Mouse (Mus musculus) forebrain, embryonic 15.5 days (tissue): ENCODE measurements around the gene Nkx2-1. TPM values are rescaled to one million over a fixed set of nuclear protein-coding genes. Genes with fewer than 3 reads are reported as not detected.
"Not testable (repeated sequence)": the region's sequence is repeated elsewhere in the genome, so short reads cannot be mapped to it uniquely, and the experiment has no call there.

Experiments
- ATAC-seq: fragments of 200-750 bp; cut with Nextera tagmentation; replicated peaks from 2 replicates; pipeline ENCODE4 v1.8.0; 2017; ENCODE audit warnings: mild to moderate bottlenecking, moderate TSS enrichment, moderate library complexity
- H3K27ac ChIP-seq: fragments of 300-500 bp; sonication (generic); replicated peaks from 2 replicates; pipeline ENCODE4 v1.5.1; 2015; ENCODE audit warnings: mild to moderate bottlenecking, inconsistent platforms
- H3K27me3 ChIP-seq: fragments of 300-500 bp; sonication (generic); 2 replicates; pipeline ENCODE4 v1.6.1; 2015; ENCODE audit warnings: inconsistent platforms
- H3K36me3 ChIP-seq: fragments of 300-500 bp; sonication (generic); 2 replicates; pipeline ENCODE4 v1.6.1; 2015; ENCODE audit warnings: mild to moderate bottlenecking, inconsistent platforms
- H3K4me1 ChIP-seq: fragments of 300-500 bp; sonication (generic); 2 replicates; pipeline ENCODE4 v1.6.1; 2015; ENCODE audit warnings: inconsistent platforms
- H3K4me2 ChIP-seq: fragments of 300-500 bp; sonication (generic); replicated peaks from 2 replicates; pipeline ENCODE4 v1.6.1; 2015; ENCODE audit warnings: mild to moderate bottlenecking, inconsistent platforms
- H3K4me3 ChIP-seq: fragments of 300-500 bp; sonication (generic); 2 replicates; pipeline ENCODE4 v1.5.1; 2015; ENCODE audit warnings: mild to moderate bottlenecking, inconsistent platforms
- H3K9ac ChIP-seq: fragments of 300-500 bp; sonication (generic); replicated peaks from 2 replicates; pipeline ENCODE4 v1.6.1; 2015; ENCODE audit warnings: mild to moderate bottlenecking, inconsistent platforms
- H3K9me3 ChIP-seq: fragments of 300-500 bp; sonication (generic); 2 replicates; pipeline ENCODE4 v1.6.1; 2016; ENCODE audit warnings: inconsistent platforms
- WGBS: fragments of 180-500 bp; shearing (Covaris S2); methylation state at CpG from one replicate; pipeline ENCODE4 v1.1.7; 2015; ENCODE audit warnings: mixed read lengths; 5-methylcytosine and 5-hydroxymethylcytosine counted together
- polyA plus RNA-seq: library from polyadenylated mRNA; unstranded; fragments of >200 nt; fragmentation: Nextera tagmentation; extraction: Ambion mirVana; gene quantifications from 2 replicates; pipeline ENCODE4 v1.2.1, GENCODE M21; 2015

Gene Nkx2-1
- polyA plus RNA-seq, 1 experiment from 2014 or later = 11.0 TPM

DNA sequence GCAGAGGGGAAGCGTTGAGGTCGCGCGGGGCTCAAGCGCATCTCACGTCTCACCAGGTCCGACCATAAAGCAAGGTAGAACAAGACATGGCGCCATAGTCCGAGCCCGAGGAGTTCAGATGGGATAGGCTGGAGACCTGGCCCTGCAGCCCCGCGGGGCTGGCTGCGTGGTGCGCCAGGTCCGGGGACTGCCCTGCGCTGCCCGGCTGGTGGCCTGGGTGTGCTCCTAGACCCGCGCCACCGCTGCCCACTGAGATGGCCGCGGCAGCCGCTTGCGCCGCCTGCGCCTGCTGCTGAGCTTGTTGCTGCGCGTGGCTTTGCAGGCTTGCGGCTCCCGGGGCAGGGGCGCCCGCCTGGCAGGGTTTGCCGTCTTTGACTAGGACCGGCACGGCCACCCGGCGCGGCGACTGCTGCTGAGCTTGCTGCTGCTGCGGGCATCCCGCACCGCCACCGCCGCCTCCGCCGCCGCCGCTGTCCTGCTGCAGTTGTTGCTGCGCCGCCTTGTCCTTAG, 3.7 kb downstream of the Nkx2-1 start:
- Histone ChIP-seq H3K9ac (peak overlapping the region; percentile 23; the same call in 1 of the 2 replicates), H3K36me3 (no peaks in the 10 kb centered on the region), H3K9me3 (no peaks in the 10 kb centered on the region), H3K27me3 (peaks cover 82% of the 10 kb centered on the region), H3K4me1 (peaks cover 27% of the 10 kb centered on the region), H3K4me2 (peak overlapping the region; percentile 35), H3K4me3 (peak overlapping the region; percentile 35), H3K27ac (peak overlapping the region; percentile 75)
- under 1% methylated on average over 50 of the region's 50 CpGs for WGBS
- ATAC-seq = no peak

DNA sequence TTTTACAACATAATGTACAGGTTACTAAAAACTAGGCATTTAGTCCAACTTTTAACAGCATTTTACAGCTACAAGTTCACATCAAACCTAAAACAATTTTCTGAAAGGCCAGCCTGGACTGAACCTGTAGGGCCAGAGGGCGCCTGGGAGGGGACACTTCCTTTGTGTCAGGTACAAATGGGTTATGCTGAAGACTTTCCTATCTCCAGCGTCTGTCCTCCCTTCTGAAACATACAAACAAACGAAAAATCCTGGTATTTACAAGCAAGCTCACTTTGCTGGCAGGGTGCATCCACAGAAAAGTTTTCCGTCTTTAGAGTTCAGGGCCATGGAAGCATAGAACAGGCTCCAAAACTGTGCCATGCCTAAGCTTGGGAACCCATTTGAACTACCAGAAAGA, 4.6 kb downstream of the Nkx2-1 start:
- Histone ChIP-seq H3K4me2 (no peak overlapping the region), H3K4me1 (peaks cover 27% of the 10 kb centered on the region), H3K9ac (no peak overlapping the region), H3K9me3 (no peaks in the 10 kb centered on the region), H3K27me3 (peaks cover 83% of the 10 kb centered on the region), H3K27ac (no peak overlapping the region), H3K4me3 (peak overlapping the region; percentile 10; the same call in 1 of the 2 replicates), H3K36me3 (no peaks in the 10 kb centered on the region)
- 3% methylated on average over 4 of the region's 4 CpGs for WGBS
- ATAC-seq = no peak

DNA sequence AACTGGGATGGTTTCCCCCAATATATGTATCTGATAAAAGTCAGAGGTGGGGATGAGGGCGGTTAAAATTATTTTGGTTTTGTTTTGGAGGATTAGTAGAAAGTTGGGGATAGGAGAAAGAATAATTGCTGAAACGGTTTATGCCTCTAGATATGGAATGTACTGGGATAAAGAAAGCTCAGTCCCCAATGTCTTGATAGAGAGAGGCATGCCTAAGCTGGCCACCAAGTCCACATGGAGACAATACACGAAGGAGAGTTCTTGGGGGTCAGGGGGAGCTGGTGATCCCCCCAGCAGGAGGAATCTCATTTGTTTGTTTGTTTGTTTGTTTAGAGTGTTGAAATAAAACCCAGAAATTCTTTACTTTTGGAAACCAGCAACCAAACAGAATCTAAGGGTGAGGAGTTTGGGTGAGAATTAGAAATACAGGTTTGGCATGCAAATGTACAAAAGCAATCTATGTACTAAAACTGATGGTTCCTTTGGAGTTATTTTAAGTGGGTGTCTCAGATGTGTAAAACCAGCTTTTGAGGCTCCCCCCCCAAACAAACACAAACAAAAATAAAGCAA, 5.6 kb downstream of the Nkx2-1 start:
- Histone ChIP-seq H3K27ac (no peak overlapping the region), H3K27me3 (peaks cover 89% of the 10 kb centered on the region), H3K4me1 (peaks cover 22% of the 10 kb centered on the region), H3K4me3 (no peak overlapping the region), H3K36me3 (no peaks in the 10 kb centered on the region), H3K4me2 (peak overlapping the region; percentile 11), H3K9ac (no peak overlapping the region), H3K9me3 (no peaks in the 10 kb centered on the region)
- ATAC-seq = no peak
- 3% methylated on average over 3 of the region's 3 CpGs for WGBS

DNA sequence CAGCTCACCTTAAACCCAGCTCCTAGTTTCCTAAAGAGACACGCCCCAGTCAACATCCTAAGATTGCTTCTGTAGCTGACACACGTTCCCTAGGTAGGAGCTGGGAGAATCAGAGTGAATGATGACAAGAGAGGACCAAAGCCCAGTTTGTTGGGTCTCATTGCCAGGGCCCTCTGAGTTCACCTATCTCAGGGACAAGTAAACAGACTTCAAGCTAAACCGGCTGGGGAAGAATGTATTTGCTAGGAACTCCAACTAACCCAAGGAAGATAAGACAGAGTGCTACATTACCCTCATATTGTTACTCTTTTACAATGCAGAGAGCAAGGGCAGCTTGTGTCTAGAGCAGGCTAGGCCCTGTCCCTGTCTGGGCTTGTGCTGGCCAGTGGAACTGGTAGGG, 6.8 kb downstream of the Nkx2-1 start:
- Histone ChIP-seq H3K9ac (no peak overlapping the region), H3K36me3 (no peaks in the 10 kb centered on the region), H3K4me1 (peaks cover 17% of the 10 kb centered on the region), H3K27ac (no peak overlapping the region), H3K4me3 (0 out of 2 replicates have a peak overlapping the region, but pooled peaks have one; percentile 18), H3K9me3 (no peaks in the 10 kb centered on the region), H3K27me3 (peaks cover 90% of the 10 kb centered on the region), H3K4me2 (no peak overlapping the region)
- no peak for ATAC-seq
- 5% methylated on average over 3 of the region's 3 CpGs for WGBS

DNA sequence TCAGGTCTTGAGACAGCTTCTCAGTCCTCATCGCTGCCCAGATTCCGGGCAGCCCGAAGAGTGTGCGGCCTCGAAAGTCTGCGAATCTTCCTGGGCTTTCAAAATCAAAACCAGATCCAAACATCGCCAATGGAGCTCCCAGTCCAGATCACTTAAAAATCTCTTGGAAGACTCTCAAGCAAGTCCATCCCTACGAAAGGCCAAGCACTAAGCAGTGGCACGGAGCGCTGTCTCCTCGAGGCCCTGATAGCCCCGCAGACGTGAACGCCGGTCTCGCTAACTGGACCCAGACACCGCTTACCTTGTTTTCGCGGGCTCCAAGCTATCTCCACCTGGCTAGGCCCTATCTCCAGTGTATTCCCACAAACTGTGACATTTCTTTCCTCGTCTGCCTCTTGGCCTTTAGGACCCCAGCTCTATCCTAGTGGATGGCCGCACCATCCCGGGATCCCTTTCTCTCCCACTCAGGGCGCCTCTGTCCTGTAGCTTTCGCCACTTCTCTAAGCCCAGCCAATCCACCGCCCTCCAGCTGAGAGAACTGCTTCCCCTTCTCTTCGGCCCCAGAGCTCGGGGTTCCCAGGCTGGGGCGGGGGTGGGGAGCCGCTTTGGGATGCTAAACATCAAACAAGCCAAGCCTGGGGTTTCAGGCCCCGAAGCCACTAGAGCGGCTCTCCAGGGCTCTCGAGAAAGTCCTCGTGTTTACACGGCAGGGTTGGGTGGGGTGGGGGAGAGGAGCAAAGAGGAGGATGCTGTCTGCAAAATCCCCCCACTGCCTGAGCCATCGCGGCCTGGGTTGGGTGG, 7.6 kb downstream of the Nkx2-1 start:
- Histone ChIP-seq H3K4me1 (peaks cover 9% of the 10 kb centered on the region), H3K27ac (0 out of 2 replicates have a peak overlapping the region, but pooled peaks have one; percentile 34), H3K9ac (no peak overlapping the region), H3K27me3 (peaks cover 92% of the 10 kb centered on the region), H3K4me3 (peak overlapping the region; percentile 18), H3K9me3 (no peaks in the 10 kb centered on the region), H3K4me2 (0 out of 2 replicates have a peak overlapping the region, but pooled peaks have one; percentile 5), H3K36me3 (no peaks in the 10 kb centered on the region)
- under 1% methylated on average over 36 of the region's 36 CpGs for WGBS
- ATAC-seq = no peak

DNA sequence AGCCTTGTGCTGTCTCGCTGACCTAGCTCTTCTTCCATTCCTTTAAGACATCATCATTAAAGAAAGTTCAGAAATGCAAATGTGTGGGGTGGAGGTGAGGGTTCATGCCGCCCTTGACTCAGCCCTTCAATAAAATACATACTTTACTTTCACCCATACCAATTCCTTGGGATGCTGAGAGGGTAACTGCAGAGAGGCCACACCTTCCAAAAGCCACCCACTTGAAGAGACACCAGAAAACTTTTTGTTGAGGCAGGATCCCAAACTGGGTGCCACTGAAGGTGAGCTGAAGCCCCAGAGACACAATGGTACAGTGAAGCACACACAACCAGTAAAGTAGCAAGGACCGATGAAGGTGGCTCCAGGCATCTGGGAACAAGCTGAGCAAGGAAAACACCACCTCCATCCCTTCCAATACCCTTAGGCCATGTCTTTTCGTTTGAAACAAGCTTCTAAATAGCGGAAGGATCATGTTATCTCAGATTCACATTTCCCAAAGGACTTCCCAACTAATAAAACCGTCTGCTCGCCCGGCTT, 8.6 kb downstream of the Nkx2-1 start:
- H3K27me3 ChIP-seq = peaks cover 92% of the 10 kb centered on the region
- H3K9me3 ChIP-seq = no peaks in the 10 kb centered on the region
- no peak overlapping the region for H3K27ac ChIP-seq
- peak overlapping the region; percentile 18; the same call in 1 of the 2 replicates for H3K4me3 ChIP-seq
- no peak for ATAC-seq
- H3K36me3 ChIP-seq = no peaks in the 10 kb centered on the region
- H3K4me1 ChIP-seq = peaks cover 5% of the 10 kb centered on the region
- no peak overlapping the region for H3K4me2 ChIP-seq
- WGBS = 2% methylated on average over 8 of the region's 8 CpGs
- no peak overlapping the region for H3K9ac ChIP-seq

DNA sequence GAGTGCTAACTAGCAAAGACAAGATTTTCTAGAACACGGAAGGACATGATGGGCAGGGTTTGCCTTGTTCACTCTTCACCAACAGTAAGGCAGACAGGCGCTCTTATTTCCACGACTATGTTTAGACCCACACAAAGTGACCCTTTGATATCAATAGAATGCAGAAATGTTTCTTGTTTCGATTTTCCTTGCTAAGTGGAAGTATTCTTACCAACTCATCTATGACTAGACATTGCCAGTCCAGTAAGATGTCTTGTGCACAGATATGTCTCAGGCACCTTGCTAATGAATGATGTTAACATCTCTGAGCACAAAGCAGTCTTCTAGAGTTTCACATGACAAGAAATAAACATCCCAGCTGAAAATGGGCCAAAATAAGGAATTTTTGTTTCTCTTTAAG, 9.6 kb downstream of the Nkx2-1 start:
- Histone ChIP-seq H3K36me3 (no peaks in the 10 kb centered on the region), H3K4me3 (no peak overlapping the region), H3K27ac (no peak overlapping the region), H3K9ac (no peak overlapping the region), H3K27me3 (peaks cover 94% of the 10 kb centered on the region), H3K9me3 (no peaks in the 10 kb centered on the region), H3K4me1 (peaks cover 2% of the 10 kb centered on the region; the same call in 1 of the 2 replicates), H3K4me2 (no peak overlapping the region)
- WGBS = 20% methylated on average over 4 of the region's 4 CpGs
- no peak for ATAC-seq

DNA sequence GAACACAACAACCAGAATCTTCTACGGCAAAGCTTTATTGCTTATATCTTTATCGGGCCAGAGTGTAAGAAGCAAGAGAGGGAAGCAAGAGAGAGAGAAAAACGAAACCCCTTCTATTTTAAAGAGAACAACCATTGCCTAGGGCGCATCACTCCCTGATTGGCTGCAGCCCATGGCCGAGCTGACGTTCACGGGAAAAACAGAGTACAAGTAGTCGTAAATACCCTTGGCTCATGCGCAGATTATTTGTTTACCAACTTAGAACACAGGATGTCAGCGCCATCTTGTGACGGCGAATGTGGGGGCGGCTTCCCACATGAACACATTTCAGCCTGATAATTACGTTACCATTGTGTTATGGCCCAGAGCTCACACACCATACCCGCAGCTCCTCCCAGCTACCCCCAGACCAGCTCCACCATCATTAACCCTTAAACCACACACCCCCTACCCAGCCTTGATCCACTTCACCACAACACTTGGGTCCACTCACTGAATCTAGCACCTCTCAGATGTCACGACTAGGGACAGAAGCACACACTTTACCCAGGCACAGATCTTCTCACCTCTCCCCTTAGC, 11.4 kb downstream of the Nkx2-1 start:
- peaks cover 91% of the 10 kb centered on the region for H3K27me3 ChIP-seq
- not testable (repeated sequence) for H3K9me3 ChIP-seq, H3K4me3 ChIP-seq, H3K9ac ChIP-seq, H3K27ac ChIP-seq, H3K4me1 ChIP-seq, H3K36me3 ChIP-seq, H3K4me2 ChIP-seq
- 7% methylated on average over 10 of the region's 16 CpGs for WGBS
- ATAC-seq = peak; percentile 78

DNA sequence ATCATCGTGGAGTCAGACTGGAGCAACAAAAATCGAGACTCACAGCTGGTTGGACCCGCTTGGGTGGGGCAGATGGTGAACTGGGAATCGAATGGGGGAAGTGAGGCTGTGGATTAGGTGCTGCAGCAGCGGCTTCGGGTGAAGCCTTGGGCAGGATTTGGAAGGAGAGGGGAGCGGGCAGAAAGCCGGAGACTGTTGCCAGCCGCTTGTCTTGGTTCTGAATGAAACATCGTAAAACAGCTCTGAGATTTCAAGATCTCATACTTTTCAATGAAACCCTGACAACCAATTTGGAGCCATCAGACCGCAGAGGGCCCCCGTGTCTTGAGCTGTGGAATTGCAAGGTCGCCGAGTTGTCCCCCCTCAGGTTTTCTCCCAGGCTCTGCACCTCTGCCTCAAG, 12.5 kb downstream of the Nkx2-1 start:
- Histone ChIP-seq H3K9ac (no peak overlapping the region), H3K27ac (no peak overlapping the region; the same call in 1 of the 2 replicates), H3K4me2 (no peak overlapping the region), H3K27me3 (peaks cover 91% of the 10 kb centered on the region), H3K9me3 (no peaks in the 10 kb centered on the region), H3K4me3 (no peak overlapping the region), H3K36me3 (no peaks in the 10 kb centered on the region), H3K4me1 (peaks cover 9% of the 10 kb centered on the region; the same call in 1 of the 2 replicates)
- whole genome bisulfite sequencing = 4% methylated on average over 14 of the region's 14 CpGs
- ATAC-seq = no peak

DNA sequence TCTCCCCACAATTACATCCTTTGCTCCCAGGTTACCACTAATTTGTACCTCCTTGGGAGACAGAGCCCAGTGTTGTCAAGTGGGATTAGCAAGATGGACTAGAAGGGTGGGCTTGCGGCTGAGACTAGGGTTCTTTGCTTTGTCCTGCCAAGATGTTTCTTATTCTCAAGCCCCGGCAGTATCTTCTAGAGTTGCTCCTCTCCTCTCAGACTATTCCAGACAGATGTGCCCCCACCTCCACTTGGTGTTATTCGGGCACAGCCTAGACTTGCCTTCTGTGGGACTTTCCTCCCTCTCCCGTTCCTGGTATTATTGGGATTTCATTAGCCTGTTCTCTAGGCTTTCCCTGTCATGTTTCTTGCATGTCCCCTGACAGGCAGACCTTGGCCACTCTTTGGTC, 14.5 kb downstream of the Nkx2-1 start:
- Histone ChIP-seq H3K27me3 (peaks cover 91% of the 10 kb centered on the region), H3K36me3 (no peaks in the 10 kb centered on the region), H3K27ac (no peak overlapping the region), H3K9ac (no peak overlapping the region), H3K4me3 (no peak overlapping the region), H3K4me2 (no peak overlapping the region), H3K9me3 (no peaks in the 10 kb centered on the region), H3K4me1 (peaks cover 9% of the 10 kb centered on the region; the same call in 1 of the 2 replicates)
- WGBS = 14% methylated on average over 4 of the region's 4 CpGs
- ATAC-seq = no peak

DNA sequence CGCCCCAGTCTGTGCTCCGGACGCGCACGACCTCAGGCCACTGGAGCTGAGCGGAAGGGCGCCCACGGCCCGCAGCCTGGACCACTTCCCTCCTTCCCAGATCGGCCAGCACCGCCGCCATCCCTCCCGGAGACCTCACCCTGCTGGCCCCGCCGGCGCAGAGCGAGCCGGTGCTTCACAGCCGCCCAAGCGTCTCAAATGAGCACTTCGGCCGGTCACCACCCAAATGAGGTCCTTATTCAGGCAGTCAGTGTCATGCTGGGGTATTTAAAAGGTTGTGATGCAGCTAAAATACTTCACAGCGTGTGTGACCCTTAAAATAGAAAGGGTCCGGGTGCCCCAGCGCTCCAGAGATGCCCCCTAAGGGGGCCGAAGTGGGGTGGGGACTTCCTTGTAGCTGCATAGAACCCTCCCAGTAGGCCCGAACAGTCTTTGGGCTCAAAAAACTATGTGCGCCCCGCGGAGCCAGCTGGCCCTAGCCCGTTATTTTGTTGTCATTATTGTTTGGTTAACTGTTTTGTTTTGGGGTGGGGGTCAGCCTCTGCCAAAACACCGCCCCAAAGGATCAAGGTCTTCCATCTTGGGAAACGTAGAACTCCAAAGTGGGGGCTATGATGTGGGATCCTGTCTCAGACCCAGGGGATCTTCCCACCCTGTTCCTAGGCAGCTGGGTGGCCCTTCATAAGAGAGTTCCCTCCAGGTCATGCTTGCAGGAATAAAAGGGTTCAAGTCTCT, 15.4 kb downstream of the Nkx2-1 start:
- H3K27me3 ChIP-seq = peaks cover 88% of the 10 kb centered on the region
- H3K9me3 ChIP-seq = no peaks in the 10 kb centered on the region
- 0 out of 2 replicates have a peak overlapping the region, but pooled peaks have one; percentile 19 for H3K27ac ChIP-seq
- WGBS = 1% methylated on average over 33 of the region's 33 CpGs
- H3K4me3 ChIP-seq = peak overlapping the region; percentile 6
- H3K36me3 ChIP-seq = no peaks in the 10 kb centered on the region
- no peak overlapping the region for H3K9ac ChIP-seq
- peak overlapping the region; percentile 14; the same call in 1 of the 2 replicates for H3K4me2 ChIP-seq
- H3K4me1 ChIP-seq = peaks cover 9% of the 10 kb centered on the region; the same call in 1 of the 2 replicates
- ATAC-seq = peak; percentile 21; the same call in 1 of the 2 replicates
